Mouse (Mus musculus) telencephalon, adult 2 months (tissue): ENCODE data around the gene Pianp.

Experiments used
- DNase-seq: peaks from one replicate; pipeline ENCODE4 v3.0.0-alpha.2; 2011; ENCODE audit warnings: low read depth, low spot score

The Pianp gene

DNA sequence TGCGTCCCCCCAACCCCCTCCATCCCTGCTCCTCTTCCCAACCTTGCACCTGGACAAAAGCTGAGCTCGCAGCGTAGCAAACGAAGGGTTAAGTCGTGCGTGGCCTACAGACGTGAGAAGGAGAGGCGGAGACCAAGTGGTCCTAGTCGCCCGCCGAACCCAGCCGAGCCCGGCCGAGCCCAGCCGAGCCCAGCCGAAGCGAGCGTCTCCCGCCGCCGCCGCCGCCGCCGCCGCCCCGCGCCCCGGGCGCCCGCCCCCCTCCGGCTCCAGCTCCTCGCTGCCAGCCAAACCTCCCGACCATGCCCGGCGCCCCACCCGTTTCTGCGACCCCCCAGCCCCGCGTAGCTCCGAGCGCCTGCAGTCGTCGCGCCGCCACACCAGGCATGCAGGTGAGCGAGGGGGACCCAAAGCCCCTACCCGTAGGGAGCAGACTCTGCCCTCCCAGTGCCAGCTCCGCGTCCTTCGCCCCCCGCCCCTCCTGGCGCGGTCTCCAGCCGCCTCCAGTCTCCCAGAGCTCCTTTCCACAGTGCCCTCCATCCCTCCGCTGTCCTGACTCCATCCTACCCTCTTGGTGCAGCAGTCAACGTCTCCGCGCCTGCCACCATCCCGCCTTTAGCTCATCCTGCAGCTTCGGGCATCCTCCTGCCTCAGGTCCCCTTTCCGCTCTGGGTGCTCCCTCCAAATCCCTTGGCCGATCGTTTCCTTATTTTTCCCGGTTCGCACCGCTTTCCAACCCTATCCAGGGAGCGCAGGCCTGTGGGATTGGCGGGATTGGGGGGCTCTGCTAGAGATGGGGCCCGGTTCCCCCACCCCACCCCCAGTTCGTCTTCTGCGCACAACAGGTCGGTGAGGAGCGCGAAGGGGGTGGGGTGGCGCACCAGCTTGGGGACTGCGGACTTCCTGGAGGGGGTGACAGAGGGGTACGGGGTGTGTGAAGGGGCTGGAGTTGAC is at the start of gene Pianp:
TSS of gene Pianp (plus strand) at position 144 of the 951 bp plus-strand sequence.
- DNase-seq: peak; percentile 74

DNA sequence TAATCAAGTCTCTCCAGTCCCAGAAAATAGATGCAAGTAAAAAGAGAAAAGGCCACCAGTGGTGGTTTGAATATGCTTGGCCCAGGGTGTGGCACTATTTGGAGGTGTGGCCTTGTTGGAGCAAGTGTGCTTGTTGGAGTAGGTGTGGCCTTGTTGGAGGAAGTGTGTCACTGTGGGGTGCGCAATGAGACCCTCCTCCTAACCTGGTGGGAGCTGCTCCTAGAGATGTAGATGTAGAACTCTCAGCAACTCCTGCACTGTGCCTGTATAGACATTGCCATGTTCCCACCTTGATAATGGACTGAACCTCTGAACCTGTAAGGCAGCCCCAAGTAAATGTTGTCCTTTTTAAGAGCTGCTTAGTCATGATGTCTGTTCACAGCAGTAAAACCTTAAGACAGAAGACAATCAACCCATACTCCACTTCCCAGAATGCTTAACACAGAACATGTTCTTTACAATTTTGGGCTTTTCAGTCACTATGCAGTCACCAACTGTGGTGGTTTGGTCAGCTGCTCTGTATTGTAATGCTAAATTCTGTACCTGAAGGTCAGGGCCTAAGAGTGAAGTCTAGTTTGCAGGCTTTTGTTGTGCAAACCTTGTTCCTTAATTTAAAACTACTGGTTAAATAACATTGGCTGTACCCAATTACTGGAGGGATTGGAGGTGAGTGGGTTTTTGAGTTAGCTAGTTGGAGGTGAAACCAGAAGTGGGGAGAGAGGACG is 42.3 kb upstream of the Pianp start:
- no peak for DNase-seq

DNA sequence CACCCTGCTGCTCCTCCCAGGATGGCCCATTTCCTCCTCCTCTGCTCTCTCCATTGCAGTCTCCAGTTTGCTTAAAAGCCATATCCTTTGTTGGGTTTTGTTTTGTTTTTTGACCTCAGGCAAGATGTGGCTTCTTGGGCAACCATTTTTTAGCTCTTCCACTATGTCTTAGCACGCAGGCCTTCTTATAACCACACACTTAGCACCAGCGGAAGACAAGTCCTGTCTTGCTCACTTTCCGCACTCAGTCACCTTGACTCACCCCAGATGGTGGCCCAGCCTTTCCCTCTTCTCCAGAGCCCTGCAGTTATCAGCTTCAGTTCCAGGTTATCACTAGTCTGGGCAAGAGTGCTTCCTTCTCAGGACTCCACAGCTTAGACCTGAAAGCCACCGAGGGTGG is 41.3 kb upstream of the Pianp start:
- DNase-seq: no peak

DNA sequence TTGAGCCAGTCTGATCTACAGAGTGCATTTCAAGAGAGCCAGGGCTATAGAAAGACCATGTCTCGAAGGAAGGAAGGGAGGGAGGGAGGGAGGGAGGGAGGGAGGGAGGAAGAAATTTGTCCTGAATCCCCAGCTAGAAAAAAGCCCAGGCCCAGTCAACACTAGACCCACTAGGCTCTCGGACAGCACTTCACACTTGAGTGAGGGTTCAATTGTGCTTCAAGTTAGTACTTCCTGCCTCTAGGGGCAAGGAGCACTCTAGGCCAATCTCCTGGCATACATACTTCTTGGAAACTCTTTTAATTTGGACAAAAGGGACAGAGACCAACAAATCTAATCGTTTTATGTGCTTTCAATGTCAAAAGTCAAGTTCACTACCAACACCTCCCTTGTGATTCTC is 38.4 kb upstream of the Pianp start:
- no peak for DNase-seq

DNA sequence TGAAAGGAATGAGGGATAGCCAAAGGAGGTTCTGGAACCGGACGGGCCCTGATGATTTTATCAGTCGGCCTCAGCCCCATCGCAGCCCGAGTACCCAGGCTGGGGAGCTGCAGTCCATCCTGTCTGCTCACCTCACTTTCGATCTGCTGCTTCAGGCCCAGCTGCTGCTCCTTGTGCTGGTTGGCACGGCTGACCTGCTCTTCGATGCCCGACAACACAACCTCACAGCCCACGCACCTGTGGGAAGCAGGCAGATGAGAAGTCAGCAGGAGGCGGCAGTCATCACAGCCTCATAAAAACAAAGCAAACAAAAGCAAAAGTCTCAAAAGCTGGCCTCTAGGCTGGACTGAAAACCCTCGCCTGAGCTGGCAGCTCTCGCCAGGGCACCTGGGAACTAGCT is 36.5 kb upstream of the Pianp start:
- no peak for DNase-seq

DNA sequence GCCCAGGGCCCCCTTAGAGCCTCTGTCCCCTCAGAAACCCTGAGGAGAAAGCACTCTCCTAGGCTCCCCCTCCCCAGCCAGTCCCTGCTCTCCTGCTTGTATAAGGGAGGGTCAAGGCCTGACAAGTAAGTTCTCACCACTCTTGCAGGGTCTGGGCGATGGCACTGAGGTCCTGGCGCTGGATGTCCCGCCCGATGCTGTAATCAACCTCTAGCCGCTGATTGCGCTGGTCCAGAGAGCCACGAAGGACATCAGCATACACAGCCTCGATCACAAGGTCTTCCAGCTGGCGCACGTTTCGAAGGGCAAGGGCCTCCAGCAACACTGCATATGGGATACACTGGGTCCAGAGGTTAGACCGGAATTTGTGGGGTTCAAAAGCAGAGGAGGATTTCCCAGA is 35.5 kb upstream of the Pianp start:
- no peak for DNase-seq

DNA sequence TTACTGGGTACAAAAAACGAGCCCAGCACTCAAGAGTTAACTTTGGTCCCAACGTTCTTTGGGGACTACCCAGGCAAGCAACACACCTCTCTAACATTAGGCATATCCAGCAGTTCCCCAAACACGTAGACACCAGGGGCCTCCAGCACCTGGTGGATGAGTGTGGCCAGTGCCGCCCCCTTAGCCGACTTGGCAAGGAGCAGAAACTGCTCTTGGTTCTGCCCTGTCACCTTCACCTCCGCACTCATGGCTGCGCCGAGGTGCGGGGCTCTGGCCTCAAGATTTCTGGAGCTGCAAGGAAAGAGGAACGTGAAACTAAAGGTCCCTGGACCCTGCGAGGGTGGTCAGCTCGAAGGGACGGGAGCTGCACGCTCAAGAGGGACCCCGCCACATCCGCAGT is 31.9 kb upstream of the Pianp start:
- DNase-seq: no peak

DNA sequence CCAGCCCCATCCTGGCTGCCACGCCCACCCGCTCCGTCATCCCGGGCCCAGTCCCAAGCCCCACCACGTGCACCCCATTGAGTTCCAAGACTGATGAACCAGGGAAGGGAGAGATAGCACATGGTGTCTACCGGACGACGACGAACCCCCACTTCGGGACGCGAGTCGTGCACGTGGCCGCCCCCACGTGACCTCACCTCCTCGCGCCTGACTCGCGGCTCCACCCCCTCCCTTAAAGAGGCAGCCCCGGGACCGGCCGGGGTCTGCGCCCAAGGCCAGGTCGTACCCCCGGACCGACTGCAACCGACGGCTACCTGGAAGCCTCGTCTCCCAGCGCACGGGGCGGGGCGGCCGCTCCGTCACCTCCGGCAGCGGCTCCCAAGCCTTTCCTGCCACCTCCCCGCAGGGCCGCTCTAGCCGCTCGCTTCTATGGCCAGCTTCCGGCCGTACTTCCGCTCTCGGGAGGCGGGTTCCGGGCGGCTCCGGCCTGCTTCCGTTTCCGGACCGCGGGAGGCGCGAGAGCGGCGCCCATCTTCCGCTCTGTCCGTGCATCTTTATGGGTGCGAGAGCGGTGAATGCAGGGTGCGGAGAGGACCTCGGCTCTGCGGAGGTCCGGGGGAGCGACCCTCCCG is 31.3 kb upstream of the Pianp start, which contains the start of gene Cops7a:
TSS of gene Cops7a (minus strand) at position 451 of the 632 bp plus-strand sequence.
- peak; percentile 92 for DNase-seq

DNA sequence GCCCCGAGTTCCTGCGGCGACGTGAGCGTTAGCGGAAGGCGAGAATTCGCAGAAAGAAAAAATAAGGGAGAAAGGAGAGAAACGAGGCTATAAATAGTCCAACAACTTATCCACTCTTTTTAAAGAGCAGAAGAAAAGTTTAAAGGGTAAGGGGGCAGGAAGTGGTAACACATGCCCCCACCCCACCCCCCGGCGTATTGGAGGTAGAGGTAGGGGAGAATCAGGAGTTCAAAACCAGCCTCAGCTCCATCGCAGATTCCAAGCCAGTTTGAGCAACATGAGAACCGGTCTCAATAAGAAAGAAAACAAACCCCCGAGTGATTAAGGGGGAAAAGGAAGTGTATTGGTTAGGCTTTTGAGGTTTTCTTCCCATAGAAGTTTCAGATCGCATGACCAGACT is 30.7 kb upstream of the Pianp start:
- no peak for DNase-seq

DNA sequence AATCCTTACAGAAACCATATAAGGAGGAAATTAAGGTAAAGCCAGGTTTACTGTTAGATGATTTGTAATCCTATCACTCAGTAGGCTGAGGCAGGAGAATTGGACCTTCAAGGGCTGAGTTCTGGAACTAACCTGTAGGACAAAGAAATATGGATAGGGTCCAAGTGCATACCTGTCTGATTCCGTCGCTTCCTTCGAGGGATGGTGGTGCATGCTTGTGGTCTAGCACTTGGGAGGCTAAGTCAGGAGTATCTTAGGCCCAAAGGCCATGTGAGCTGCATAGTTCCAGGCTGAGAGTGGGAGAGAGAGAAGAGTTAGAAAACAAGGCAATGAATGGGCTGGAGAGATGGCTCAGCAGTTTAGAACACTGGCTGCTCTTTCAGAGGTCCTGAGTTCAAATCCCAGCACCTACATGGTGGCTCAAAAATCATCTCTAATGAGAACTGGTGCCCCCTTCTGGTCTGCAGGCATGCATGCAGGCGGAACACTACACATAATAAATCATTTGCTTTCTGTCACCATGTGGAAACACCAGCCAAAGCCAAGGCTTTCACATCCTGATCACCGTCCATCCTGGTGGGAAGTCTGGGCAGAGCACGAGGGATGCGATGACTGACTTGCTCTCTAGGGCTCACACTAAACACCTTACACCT is 29.9 kb upstream of the Pianp start:
- DNase-seq: no peak

DNA sequence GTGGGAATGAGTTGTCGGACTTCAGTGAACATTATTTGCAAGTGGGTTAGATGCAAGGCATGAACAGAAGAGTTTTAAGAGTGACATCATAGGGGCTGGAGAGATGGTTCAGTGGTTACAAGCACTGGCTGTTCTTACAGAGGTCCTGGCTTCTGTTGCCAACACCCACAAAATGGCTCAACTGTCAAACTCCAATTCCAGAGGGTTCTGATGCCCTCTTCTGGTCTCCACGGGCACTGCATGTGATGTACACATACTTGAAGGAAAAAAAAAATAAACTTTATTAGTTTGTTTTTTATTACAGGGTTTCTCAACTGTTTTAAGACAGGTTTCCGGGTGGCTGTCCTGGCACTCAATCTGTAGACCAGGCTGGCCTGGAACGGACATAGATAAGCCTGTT is 28.7 kb upstream of the Pianp start:
- DNase-seq: no peak

DNA sequence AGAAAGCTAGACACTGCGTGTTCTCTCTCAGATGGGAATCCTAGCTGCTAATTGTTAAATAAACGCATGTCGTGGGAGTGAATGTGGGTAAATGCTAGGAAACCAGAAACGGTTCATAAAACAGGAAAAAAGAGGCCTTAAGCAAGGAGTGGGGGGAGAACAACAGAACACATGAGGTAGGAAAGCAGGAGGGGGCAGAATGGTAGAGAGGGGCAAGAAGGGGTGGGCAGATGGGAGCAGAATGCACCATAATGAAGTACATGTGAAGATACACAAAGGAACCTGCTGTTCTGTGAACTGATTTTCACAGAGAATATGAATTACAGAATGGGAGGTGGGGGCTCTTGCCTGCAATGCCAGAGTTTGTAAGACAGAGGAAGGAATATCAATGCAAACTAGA is 4.3 kb upstream of the Pianp start:
- no peak for DNase-seq

DNA sequence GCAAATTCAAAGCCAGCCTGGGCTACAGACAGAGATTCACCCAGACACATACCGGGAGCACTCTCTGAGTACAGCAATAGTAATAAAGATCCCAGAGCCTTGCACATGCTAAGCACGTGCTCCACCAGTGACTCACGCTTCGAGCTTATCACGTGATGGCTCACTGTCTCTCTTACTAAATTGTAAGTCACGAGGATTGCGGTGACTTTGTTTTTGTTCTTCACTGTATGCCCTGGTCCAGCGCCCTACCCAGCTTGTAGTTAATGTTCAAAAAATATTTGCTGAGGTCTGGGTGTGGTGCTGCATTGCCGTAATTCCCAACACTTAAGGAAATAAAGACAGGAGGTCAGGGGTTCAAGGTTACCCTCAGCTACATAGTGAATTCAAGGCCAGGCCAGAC is 3.1 kb upstream of the Pianp start:
- DNase-seq: no peak

DNA sequence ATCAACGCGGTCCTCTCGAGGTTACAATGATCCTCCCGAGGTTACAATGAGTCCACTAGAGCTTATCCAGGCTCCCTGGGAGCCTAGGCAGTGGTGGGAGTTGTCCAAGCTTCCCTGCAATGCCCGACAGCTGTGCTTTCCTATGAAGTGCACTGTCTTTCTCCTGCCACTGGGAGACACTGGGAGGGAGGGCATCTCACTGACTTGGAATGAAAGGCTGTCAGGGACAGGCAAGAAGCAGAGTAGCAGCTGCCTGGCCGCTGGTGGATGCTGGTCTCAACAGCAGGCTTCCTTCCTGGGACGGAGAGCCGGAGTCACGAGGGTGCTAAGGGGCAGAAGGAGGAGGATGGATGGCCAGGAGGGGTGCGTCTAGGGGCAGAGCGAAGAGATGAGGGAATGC is 2.6 kb upstream of the Pianp start:
- DNase-seq: no peak

DNA sequence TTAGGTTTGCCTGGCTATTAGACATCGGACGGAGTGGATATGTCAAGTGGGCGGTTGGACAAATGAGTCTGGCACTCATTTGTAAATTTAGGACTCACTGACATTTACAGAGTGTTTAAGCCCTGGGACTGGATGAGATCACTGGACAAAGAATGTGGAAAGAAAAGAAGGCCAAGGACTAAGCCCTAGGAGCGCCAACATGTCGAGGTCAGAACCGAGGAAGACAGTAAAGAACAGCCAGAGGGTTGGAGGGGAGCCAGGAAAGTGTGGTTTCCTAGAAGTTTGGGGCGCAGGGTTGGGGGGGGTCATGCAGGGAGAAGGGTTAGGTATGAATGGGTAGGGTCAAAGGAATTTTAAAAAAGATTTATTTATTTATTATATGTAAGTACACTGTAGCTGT is 1.2 kb upstream of the Pianp start:
- DNase-seq: no peak

DNA sequence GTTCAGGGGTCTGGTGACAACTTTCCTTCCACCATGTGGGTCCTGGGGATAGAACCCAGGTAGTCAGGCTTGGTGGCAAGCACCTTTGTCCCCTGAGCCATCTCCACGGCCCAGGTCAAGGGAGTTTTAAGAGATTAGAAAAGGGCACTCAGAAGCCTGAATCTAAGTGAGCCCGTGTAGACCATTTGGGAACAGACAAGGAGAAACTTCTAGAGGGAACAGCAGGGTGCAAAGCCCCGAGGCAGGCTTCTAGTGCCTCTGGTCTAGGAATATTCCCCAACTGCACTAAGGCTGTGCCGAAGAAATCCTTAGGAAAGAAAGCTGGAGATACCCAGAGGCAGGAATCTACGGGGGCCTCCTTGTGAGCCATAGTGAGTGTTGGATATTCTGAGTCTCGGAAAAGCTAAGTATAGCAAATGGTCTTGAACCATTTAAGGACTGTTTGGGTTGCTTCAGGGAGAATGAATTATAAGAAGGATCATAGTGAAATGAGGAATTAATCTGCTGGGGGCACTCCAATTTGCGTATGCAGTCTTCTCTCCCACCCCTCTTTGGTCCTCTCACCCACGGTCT is 577 bp upstream of the Pianp start:
- DNase-seq: no peak

DNA sequence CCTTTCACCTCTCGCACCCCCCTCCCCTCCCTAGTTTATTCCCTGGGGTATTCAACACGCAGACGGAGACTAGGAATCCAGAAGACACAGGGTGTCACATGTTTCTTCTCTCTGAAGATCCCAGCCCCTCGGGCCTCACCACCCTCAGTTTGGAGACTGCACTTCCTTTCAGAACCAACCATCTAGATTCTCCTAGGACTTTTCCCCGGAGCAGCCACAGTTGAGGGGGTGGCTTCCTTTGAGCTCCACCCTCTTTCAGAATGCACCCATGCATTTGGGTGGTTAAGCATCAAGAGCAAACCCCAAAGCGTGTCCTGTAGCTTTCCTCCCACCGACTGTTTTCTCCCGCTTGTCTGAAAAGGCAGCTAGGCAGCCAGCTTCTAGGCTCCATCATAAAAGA is 1.6 kb downstream of the Pianp start:
- DNase-seq: peak; percentile 81

DNA sequence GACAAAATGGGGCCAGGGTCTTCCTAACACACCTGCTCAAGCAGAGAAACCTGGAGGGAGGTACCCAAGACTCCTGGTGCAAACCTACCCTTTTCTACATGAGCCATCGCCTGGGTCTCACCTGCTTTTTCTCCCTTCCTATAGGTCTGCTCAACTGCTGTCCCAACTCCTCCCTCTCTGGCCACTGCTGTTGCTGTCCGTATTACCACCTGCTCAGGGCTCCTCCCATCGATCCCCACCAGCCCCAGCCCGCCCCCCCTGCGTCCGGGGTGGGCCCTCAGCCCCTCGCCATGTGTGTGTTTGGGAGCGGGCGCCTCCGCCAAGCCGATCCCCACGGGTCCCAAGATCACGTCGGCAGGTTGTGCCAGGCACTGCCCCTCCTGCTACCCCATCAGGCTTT is 2.6 kb downstream of the Pianp start:
- no peak for DNase-seq

DNA sequence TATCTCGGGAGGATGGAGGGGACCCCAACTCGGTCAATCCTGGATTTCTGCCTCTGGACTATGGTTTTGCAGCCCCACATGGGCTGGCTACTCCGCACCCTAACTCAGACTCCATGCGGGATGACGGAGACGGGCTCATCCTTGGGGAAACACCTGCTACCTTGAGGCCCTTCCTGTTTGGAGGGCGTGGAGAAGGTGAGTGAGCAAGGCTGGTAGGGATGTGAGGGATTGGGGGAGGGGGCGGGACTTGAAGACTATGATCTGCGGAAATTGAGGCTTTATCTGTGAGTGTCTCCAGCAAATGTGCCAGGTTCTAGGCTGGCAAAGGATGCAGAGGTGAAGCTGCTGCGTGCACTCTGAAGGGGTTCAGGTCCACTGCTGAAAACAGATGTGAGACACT is 3.1 kb downstream of the Pianp start:
- DNase-seq: no peak

DNA sequence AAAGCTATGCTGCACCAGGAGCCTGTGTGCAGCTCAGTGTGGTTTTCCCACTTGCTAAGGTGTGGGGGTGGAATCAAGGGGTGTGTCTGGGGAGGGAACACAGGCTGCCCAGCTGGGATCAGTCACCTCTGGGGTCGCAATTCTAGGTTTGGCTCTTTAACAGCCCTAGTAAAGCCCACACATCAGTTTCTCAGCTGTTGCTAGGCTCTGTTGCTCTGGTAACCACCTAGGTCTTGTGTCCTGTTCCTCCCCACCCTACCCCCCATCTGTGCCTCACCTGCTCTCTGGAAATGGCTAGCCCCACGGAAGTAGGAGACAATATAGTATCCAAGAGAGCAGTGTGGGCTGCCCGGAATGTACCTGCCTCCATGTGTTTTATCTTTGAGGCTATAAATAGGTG is 7.2 kb downstream of the Pianp start:
- no peak for DNase-seq

DNA sequence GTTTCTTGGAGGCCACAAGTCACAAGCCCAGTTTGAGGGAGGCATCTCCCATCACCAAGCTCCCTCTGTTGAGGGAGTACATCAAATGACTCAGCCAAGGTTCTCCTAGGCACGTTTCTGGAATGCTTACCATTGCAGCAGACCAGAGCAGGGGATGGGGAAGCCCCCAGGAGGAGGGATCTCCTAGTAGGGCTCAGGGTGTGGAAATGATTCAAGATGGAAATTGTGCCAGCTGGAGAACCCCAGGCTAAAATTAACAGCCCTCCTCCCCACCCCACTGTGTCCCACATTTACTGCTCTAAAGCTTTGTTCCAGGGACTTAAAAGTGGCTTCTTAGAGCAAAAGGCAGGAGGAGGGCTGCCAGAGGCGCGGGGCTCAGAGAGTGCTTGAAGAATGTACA is 8.6 kb downstream of the Pianp start:
- DNase-seq: peak; percentile 42

DNA sequence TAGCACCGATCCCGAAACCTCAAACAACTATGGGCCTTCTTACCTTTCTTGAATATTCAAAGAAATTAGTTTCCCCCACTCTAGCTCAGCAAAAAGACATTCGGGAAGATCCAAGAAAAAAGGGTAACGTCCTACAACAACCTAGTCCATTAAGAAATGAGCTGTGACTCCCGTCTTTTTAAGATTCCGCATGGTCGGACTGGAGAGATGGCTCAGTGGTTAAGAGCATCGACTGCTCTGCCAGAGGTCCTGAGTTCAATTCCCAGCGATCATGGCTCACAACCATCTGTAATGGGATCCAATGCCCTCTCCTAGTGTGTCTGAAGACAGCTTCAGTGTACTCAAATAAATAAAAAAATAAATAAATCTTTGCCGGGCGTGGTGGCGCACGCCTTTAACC is 11.6 kb downstream of the Pianp start:
- DNase-seq: no peak
